Mouse (Mus musculus): ENCODE results near the gene Nrg4.

DNA sequence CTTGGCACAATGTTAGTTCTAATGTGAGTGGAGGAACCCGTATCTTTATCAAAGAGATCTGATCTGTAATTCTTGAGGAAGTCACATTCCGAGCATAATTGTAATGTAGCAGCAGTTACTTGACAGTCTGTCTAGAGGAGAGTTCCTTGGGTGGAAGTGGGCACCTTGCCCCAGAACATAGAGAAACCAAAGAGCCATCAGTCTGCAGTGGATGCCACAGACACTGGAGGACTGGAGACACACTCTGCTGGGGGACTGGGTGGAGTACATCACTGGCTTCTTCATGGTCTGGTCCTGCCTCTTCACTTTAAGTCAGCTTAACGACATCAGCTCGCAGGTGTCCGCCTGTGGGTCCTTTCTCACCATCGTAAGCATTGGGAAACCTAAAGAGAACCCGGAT is 17.5 kb upstream of the Nrg4 start:
- no peak for TF ChIP-seq MAX (IDR thresholded peaks at IDR 0.05; ENCODE audit: low read depth)
- TF ChIP-seq POLR2AphosphoS2 (IDR thresholded peaks at IDR 0.05; ENCODE audit: insufficient read length, low read depth), result no peak
- no peak for TF ChIP-seq POLR2A (IDR thresholded peaks at IDR 0.05; ENCODE audit: insufficient read length, low read depth)
- TF ChIP-seq TCF12 (IDR thresholded peaks at IDR 0.05; ENCODE audit: insufficient read depth, poor library complexity, severe bottlenecking), result no peak
- TF ChIP-seq USF1 (IDR thresholded peaks at IDR 0.05; ENCODE audit: low read depth), result no peak
- no peak for TF ChIP-seq E2F4 (IDR thresholded peaks at IDR 0.05; ENCODE audit: insufficient read depth)
